Mouse (Mus musculus): Measurements from ENCODE around the gene Vtcn1. TPM values are rescaled to one million over a fixed set of nuclear protein-coding genes. Genes with fewer than 3 reads are reported as not detected.

Vtcn1 gene
- polyA plus RNA-seq, 2 experiments, result not detected

GRCm38 (mm10) chr3:100924065-100924732, 98.9 kb downstream of the Vtcn1 start:
- H3K4me1 ChIP-seq (replicated peaks; ENCODE audit: control insufficient read depth in 2 of 2, insufficient read depth in 2 of 2, low read length in 1 of 2), result peaks cover 2 to 16% of the 10 kb centered on the region in 2 experiments
- no peaks in the 10 kb centered on the region for H3K9me3 ChIP-seq (ENCODE audit: control insufficient read depth, low read length)
- WGBS (ENCODE audit: insufficient replicate concordance), result 62% methylated on average over 6 of the region's 6 CpGs
- TF ChIP-seq EP300 (IDR thresholded peaks at IDR 0.05; ENCODE audit: low read depth), result no peak
- no peak for TF ChIP-seq CTCF (IDR thresholded peaks at IDR 0.05; ENCODE audit: low read depth)
- H3K27me3 ChIP-seq (ENCODE audit: control insufficient read depth, insufficient read depth, low read length), result no peaks in the 10 kb centered on the region
- no peak overlapping the region for H3K27ac ChIP-seq
- H3K36me3 ChIP-seq (replicated peaks; ENCODE audit: control insufficient read depth, insufficient read depth, low read depth), result no peaks in the 10 kb centered on the region
- no peak overlapping the region for H3K4me2 ChIP-seq (ENCODE audit: low read depth)
- no peak overlapping the region for H3K4me3 ChIP-seq (ENCODE audit: insufficient read depth in 1 of 2, low read depth in 2 of 2, low read length in 2 of 2)
- no peak for DNase-seq (ENCODE audit: low read depth in 3 of 3, low spot score in 3 of 3)
- H3K9ac ChIP-seq (replicated peaks), result no peak overlapping the region
- ATAC-seq (ENCODE audit: insufficient read depth), result no peak

GRCm38 (mm10) chr3:100925176-100925575, 99.9 kb downstream of the Vtcn1 start:
- H3K9ac ChIP-seq (replicated peaks), result no peak overlapping the region
- H3K4me1 ChIP-seq (replicated peaks; ENCODE audit: control insufficient read depth in 2 of 2, insufficient read depth in 2 of 2, low read length in 1 of 2), result peaks cover 2 to 16% of the 10 kb centered on the region in 2 experiments
- ATAC-seq (ENCODE audit: insufficient read depth) (no peak), DNase-seq (ENCODE audit: low read depth in 3 of 3, low spot score in 3 of 3) (no peak)
- no peak overlapping the region for H3K4me3 ChIP-seq (ENCODE audit: insufficient read depth in 1 of 2, low read depth in 2 of 2, low read length in 2 of 2)
- WGBS (ENCODE audit: insufficient replicate concordance), result 76% methylated on average over 16 of the region's 16 CpGs
- H3K9me3 ChIP-seq (ENCODE audit: control insufficient read depth, low read length), result no peaks in the 10 kb centered on the region
- no peak for TF ChIP-seq EP300 (IDR thresholded peaks at IDR 0.05; ENCODE audit: low read depth)
- TF ChIP-seq CTCF (IDR thresholded peaks at IDR 0.05; ENCODE audit: low read depth), result no peak
- no peaks in the 10 kb centered on the region for H3K36me3 ChIP-seq (replicated peaks; ENCODE audit: control insufficient read depth, insufficient read depth, low read depth)
- no peak overlapping the region for H3K27ac ChIP-seq
- no peak overlapping the region for H3K4me2 ChIP-seq (ENCODE audit: low read depth)
- H3K27me3 ChIP-seq (ENCODE audit: control insufficient read depth, insufficient read depth, low read length), result no peaks in the 10 kb centered on the region

GRCm38 (mm10) chr3:100931332-100932076, 106.2 kb downstream of the Vtcn1 start:
- Histone ChIP-seq H3K4me3 (ENCODE audit: insufficient read depth in 1 of 2, low read depth in 2 of 2, low read length in 2 of 2) (no peak overlapping the region), H3K4me2 (ENCODE audit: low read depth) (no peak overlapping the region), H3K27me3 (ENCODE audit: control insufficient read depth, insufficient read depth, low read length) (no peaks in the 10 kb centered on the region), H3K4me1 (replicated peaks; ENCODE audit: control insufficient read depth in 2 of 2, insufficient read depth in 2 of 2, low read length in 1 of 2) (peaks cover 0 to 2% of the 10 kb centered on the region in 2 experiments; a peak in 1 of 4 replicates), H3K9me3 (ENCODE audit: control insufficient read depth, low read length) (no peaks in the 10 kb centered on the region), H3K27ac (no peak overlapping the region), H3K36me3 (replicated peaks; ENCODE audit: control insufficient read depth, insufficient read depth, low read depth) (no peaks in the 10 kb centered on the region), H3K9ac (replicated peaks) (no peak overlapping the region)
- no peak for ATAC-seq (ENCODE audit: insufficient read depth)
- 74% methylated on average over 23 of the region's 23 CpGs for WGBS (ENCODE audit: insufficient replicate concordance)
- TF ChIP-seq EP300 (IDR thresholded peaks at IDR 0.05; ENCODE audit: low read depth), result no peak
- no peak for TF ChIP-seq CTCF (IDR thresholded peaks at IDR 0.05; ENCODE audit: low read depth)
- no peak for DNase-seq (ENCODE audit: low read depth in 3 of 3, low spot score in 3 of 3)

GRCm38 (mm10) chr3:100932077-100932944, 107.1 kb downstream of the Vtcn1 start:
- DNase-seq (ENCODE audit: low read depth in 3 of 3, low spot score in 3 of 3) (no peak), ATAC-seq (ENCODE audit: insufficient read depth) (no peak)
- no peak overlapping the region for H3K27ac ChIP-seq
- H3K4me3 ChIP-seq (ENCODE audit: insufficient read depth in 1 of 2, low read depth in 2 of 2, low read length in 2 of 2), result no peak overlapping the region
- no peak overlapping the region for H3K9ac ChIP-seq (replicated peaks)
- no peaks in the 10 kb centered on the region for H3K9me3 ChIP-seq (ENCODE audit: control insufficient read depth, low read length)
- H3K27me3 ChIP-seq (ENCODE audit: control insufficient read depth, insufficient read depth, low read length), result no peaks in the 10 kb centered on the region
- TF ChIP-seq CTCF (IDR thresholded peaks at IDR 0.05; ENCODE audit: low read depth), result peak; percentile 42
- no peak for TF ChIP-seq EP300 (IDR thresholded peaks at IDR 0.05; ENCODE audit: low read depth)
- H3K4me1 ChIP-seq (replicated peaks; ENCODE audit: control insufficient read depth in 2 of 2, insufficient read depth in 2 of 2, low read length in 1 of 2), result peaks cover 0 to 2% of the 10 kb centered on the region in 2 experiments; a peak in 1 of 4 replicates
- 54% methylated on average over 11 of the region's 11 CpGs for WGBS (ENCODE audit: insufficient replicate concordance)
- H3K36me3 ChIP-seq (replicated peaks; ENCODE audit: control insufficient read depth, insufficient read depth, low read depth), result no peaks in the 10 kb centered on the region
- no peak overlapping the region for H3K4me2 ChIP-seq (ENCODE audit: low read depth)
